Mouse (Mus musculus): ENCODE measurements around the gene BC005537. TPM values are rescaled to one million over a fixed set of nuclear protein-coding genes. Genes with fewer than 3 reads are reported as not detected.

Gene BC005537
- polyA plus RNA-seq, 1 experiment = 76.9 TPM

GRCm38 (mm10) chr13:24803196-24803595 is 1.7 kb downstream of the BC005537 start:
- WGBS = 7% methylated on average over 2 of the region's 2 CpGs
- TF ChIP-seq POLR2A (IDR thresholded peaks at IDR 0.05; ENCODE audit: borderline replicate concordance, control insufficient read depth, low read depth, low read length) = no peak
- TF ChIP-seq CTCF (IDR thresholded peaks at IDR 0.05; ENCODE audit: control insufficient read depth, insufficient read depth, low read length) = no peak
- H3K4me1 ChIP-seq (ENCODE audit: control insufficient read depth, insufficient read depth, low read length) = peaks cover 1% of the 10 kb centered on the region; the same call in 1 of the 2 replicates
- H3K4me3 ChIP-seq (replicated peaks; ENCODE audit: control insufficient read depth, low read depth, low read length) = peak overlapping the region; percentile 61
- H3K27ac ChIP-seq (ENCODE audit: control insufficient read depth, insufficient read depth, low read depth, low read length, poor library complexity) = no peak overlapping the region

- H3K27ac ChIP-seq (ENCODE audit: control insufficient read depth, insufficient read depth, low read depth, low read length, poor library complexity) = no peak overlapping the region
Measured at GRCm38 (mm10) chr13:24806079-24806478, 4.6 kb downstream of the BC005537 start.

DNA sequence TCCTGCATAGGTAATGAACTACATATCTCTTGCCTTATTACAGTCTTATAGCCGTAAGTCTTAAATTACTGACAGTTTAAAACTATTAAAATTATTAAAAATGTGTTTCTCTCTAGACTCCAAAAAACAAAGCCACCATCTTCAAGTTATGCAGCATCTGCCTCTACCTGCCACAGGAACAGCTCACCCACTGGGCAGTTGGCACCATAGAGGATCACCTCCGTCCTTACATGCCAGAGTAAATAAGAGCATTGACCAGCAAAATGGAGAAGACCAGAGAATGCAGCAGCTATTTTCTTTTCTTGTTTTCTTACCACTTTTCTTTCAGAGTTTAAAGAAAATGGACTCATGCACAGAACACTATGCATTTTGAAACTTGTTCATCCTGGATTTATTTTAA is 11.1 kb downstream of the BC005537 start:
- WGBS = 98% methylated on average over 2 of the region's 2 CpGs
- Histone ChIP-seq H3K4me3 (replicated peaks; ENCODE audit: control insufficient read depth, low read depth, low read length) (no peak overlapping the region), H3K27ac (ENCODE audit: control insufficient read depth, insufficient read depth, low read depth, low read length, poor library complexity) (no peak overlapping the region), H3K4me1 (ENCODE audit: control insufficient read depth, insufficient read depth, low read length) (no peaks in the 10 kb centered on the region)
- TF ChIP-seq POLR2A (IDR thresholded peaks at IDR 0.05; ENCODE audit: borderline replicate concordance, control insufficient read depth, low read depth, low read length) = no peak

More at GRCm38 (mm10) chr13:24806079-24806478, 4.6 kb downstream of the BC005537 start:
- Histone ChIP-seq H3K4me3 (replicated peaks; ENCODE audit: control insufficient read depth, low read depth, low read length) (no peak overlapping the region), H3K4me1 (ENCODE audit: control insufficient read depth, insufficient read depth, low read length) (peaks cover 1% of the 10 kb centered on the region; the same call in 1 of the 2 replicates)
- TF ChIP-seq CTCF (IDR thresholded peaks at IDR 0.05; ENCODE audit: control insufficient read depth, insufficient read depth, low read length) = no peak
- TF ChIP-seq POLR2A (IDR thresholded peaks at IDR 0.05; ENCODE audit: borderline replicate concordance, control insufficient read depth, low read depth, low read length) = no peak

DNA sequence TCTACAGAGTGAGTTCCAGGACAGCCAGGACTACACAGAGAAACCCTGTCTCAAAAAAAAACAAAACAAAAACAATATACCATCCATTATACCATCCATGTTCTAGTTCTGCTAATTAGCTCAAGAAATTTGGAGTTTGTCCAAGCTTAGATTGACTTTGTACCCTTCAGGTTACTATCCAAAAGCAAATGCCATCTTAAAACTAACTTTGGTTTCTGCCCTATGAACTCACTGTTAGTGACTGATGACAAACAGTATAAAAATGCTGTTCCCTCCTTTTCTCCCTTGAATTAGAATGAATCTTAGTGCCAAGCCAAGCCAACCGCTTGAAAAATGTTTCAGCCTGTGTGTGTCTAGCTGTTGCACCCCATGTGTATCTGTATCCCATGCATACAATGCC is 13.2 kb downstream of the BC005537 start:
- TF ChIP-seq CTCF (IDR thresholded peaks at IDR 0.05; ENCODE audit: control insufficient read depth, insufficient read depth, low read length) (no peak), POLR2A (IDR thresholded peaks at IDR 0.05; ENCODE audit: borderline replicate concordance, control insufficient read depth, low read depth, low read length) (no peak)
- H3K27ac ChIP-seq (ENCODE audit: control insufficient read depth, insufficient read depth, low read depth, low read length, poor library complexity) = no peak overlapping the region
- WGBS = 97% methylated on average over 1 of the region's 1 CpGs
- no peak overlapping the region for H3K4me3 ChIP-seq (replicated peaks; ENCODE audit: control insufficient read depth, low read depth, low read length)
- no peaks in the 10 kb centered on the region for H3K4me1 ChIP-seq (ENCODE audit: control insufficient read depth, insufficient read depth, low read length)

DNA sequence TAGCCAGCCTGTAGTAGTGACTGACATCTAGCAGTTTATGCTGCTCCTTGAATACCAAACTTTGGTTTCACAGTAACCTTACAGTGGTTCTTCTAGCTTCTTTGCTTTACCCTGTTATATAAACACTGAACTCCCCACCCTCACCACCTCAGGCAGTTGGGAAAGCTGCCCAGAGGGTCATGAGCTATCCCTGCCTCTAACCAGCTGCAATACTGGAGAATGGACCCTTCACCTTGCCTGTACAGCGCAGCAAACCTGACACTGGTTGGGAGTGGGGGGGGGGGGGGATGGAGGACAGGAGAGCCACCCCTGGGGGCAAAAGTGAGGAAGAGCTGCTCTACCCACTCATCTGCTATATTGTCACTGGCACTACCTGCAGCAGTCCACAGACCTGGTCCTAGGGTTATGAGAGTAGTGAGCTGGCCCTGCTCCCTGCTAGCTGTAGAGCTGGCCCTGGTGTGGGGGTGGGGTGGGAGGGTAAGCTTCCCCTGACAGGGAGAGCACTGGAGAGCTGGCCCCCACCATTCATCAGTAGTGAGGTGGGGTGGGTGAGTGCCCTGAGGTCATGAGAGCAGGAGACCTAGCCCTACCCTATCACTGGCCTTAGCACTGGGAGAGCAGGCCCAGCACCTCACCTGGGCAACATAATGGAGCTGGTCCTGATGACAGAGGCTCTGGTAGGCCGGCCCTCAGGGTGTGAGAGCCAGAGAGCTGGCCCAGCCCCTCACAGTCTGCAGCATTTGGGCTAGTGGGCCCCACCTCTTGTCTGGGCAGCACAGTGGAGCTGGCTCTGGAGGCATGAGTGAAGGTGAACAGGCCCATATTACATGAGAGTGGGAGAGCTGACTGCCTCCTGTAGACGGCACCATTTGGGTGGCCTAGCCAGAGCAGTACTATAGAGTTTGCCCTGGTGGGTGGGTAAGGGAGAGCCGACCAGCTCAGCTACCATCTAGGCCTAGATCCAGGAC is 15.0 kb downstream of the BC005537 start:
- 82% methylated on average over 4 of the region's 4 CpGs for WGBS
- Histone ChIP-seq H3K4me3 (replicated peaks; ENCODE audit: control insufficient read depth, low read depth, low read length) (no peak overlapping the region), H3K27ac (ENCODE audit: control insufficient read depth, insufficient read depth, low read depth, low read length, poor library complexity) (no peak overlapping the region), H3K4me1 (ENCODE audit: control insufficient read depth, insufficient read depth, low read length) (no peaks in the 10 kb centered on the region)
- TF ChIP-seq CTCF (IDR thresholded peaks at IDR 0.05; ENCODE audit: control insufficient read depth, insufficient read depth, low read length) (no peak), POLR2A (IDR thresholded peaks at IDR 0.05; ENCODE audit: borderline replicate concordance, control insufficient read depth, low read depth, low read length) (no peak)

GRCm38 (mm10) chr13:24819931-24820330 is 18.5 kb downstream of the BC005537 start:
- TF ChIP-seq CTCF (IDR thresholded peaks at IDR 0.05; ENCODE audit: control insufficient read depth, insufficient read depth, low read length) (no peak), POLR2A (IDR thresholded peaks at IDR 0.05; ENCODE audit: borderline replicate concordance, control insufficient read depth, low read depth, low read length) (no peak)
- Histone ChIP-seq H3K27ac (ENCODE audit: control insufficient read depth, insufficient read depth, low read depth, low read length, poor library complexity) (no peak overlapping the region), H3K4me3 (replicated peaks; ENCODE audit: control insufficient read depth, low read depth, low read length) (no peak overlapping the region), H3K4me1 (ENCODE audit: control insufficient read depth, insufficient read depth, low read length) (no peaks in the 10 kb centered on the region)
- WGBS = 76% methylated on average over 1 of the region's 1 CpGs

DNA sequence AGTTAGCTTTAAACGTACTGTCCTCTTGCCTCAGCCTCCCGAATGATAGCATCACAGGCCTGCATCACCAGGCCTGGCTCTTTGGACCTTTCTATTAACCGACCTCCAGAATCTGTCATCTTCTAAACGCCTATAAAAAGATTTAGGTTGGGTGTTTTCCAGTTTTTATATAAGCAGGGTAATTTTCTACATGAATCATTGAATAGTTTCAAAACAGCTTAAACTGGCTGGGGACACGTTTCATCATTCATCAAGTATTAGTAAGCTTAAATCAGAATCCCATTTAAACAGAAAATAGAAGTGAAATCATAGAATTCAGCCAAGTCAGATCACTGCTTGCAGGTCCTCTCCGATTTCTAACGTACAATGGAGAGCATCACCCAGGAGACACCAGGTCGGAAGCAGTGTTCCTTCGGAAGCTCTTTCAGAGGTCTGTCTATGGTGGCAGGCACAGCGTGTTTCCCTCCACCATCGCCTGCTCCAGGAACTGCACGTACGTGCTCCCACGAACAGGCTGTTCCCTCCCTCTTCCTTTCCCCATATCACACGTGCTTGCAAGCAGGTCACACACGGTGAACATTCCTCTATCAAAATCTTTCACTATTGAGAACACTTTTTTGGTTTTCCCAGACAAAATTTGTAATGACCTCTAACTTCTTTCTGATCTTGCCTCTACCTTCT is 21.3 kb downstream of the BC005537 start:
- no peaks in the 10 kb centered on the region for H3K4me1 ChIP-seq (ENCODE audit: control insufficient read depth, insufficient read depth, low read length)
- no peak overlapping the region for H3K27ac ChIP-seq (ENCODE audit: control insufficient read depth, insufficient read depth, low read depth, low read length, poor library complexity)
- no peak overlapping the region for H3K4me3 ChIP-seq (replicated peaks; ENCODE audit: control insufficient read depth, low read depth, low read length)
- no peak for TF ChIP-seq POLR2A (IDR thresholded peaks at IDR 0.05; ENCODE audit: borderline replicate concordance, control insufficient read depth, low read depth, low read length)
- no peak for TF ChIP-seq CTCF (IDR thresholded peaks at IDR 0.05; ENCODE audit: control insufficient read depth, insufficient read depth, low read length)
- 84% methylated on average over 16 of the region's 16 CpGs for WGBS

GRCm38 (mm10) chr13:24824647-24825046 is 23.2 kb downstream of the BC005537 start:
- Histone ChIP-seq H3K4me3 (replicated peaks; ENCODE audit: control insufficient read depth, low read depth, low read length) (no peak overlapping the region), H3K27ac (ENCODE audit: control insufficient read depth, insufficient read depth, low read depth, low read length, poor library complexity) (no peak overlapping the region), H3K4me1 (ENCODE audit: control insufficient read depth, insufficient read depth, low read length) (no peaks in the 10 kb centered on the region)
- TF ChIP-seq POLR2A (IDR thresholded peaks at IDR 0.05; ENCODE audit: borderline replicate concordance, control insufficient read depth, low read depth, low read length) = no peak
- TF ChIP-seq CTCF (IDR thresholded peaks at IDR 0.05; ENCODE audit: control insufficient read depth, insufficient read depth, low read length) = no peak
- WGBS = 93% methylated on average over 4 of the region's 4 CpGs
